Comparison of ENCODE assay signal across 20 mouse cellular contexts in the genomic region with DNA sequence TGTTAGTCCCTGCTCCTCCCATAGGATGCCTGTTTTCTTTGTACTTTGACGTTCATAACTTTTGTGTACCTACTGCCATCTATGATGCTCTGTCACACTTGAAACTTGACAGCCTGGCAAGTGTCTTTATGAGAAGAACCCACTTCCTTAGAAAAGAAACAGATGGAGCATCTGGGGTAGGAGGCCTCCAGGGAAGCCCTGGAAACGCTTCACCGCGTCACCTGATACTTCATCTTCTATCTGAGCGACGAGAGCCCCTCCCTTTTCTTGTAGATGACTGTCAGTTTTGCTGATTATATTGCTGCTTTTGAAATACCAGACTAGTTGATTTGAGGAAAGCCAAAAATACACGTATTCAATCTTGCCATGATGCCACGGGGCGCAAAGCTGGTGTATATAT. TPM values are rescaled to one million over a fixed set of nuclear protein-coding genes. Genes with fewer than 3 reads are reported as not detected.
DNase-seq lines count a peak whose midpoint lies in the region; ATAC-seq lines count a peak whose summit lies in the region.
"Had no signal": no experiment of that assay in that cellular context is flagged by ENCODE, and none has a peak within 500 bp of the region (broad histone marks: within the 10 kb centered on the region; RNA-seq: fewer than 3 reads in every experiment).

No protein-coding gene starts in this region.

- 0 out of 2 replicates have a peak overlapping the region, but pooled peaks have one; percentile 28 for H3K9ac ChIP-seq in heart, embryonic 13.5 days
- H3K9ac ChIP-seq: embryonic facial prominence, embryonic 15.5 days; heart, embryonic 12.5 days; hindbrain, embryonic 13.5 days had no signal

- ATAC-seq in heart, embryonic 13.5 days (ENCODE audit: extremely low read depth, insufficient number of reproducible peaks, low FRiP score, low TSS enrichment) = no peak
- no peak for ATAC-seq in activated CD4-positive, CD25-positive, alpha-beta regulatory T cell, adult 4 months
- ATAC-seq: forebrain, embryonic 16.5 days; inflammation-experienced regulatory T-cells, adult 6 months had no signal

- peaks cover 47% of the 10 kb centered on the region for H3K36me3 ChIP-seq in heart, embryonic 13.5 days

- no peak overlapping the region for H3K4me3 ChIP-seq in heart, embryonic 13.5 days
- H3K4me3 ChIP-seq: embryonic facial prominence, embryonic 15.5 days; erythroblast, embryonic 14.5 days; forebrain, embryonic 10.5 days; gastrocnemius, adult 2 months; heart, embryonic 12.5 days; hindbrain, embryonic 13.5 days had no signal

- WGBS in heart, embryonic 13.5 days = 70% methylated on average over 9 of the region's 9 CpGs

- no peaks in the 10 kb centered on the region for H3K27me3 ChIP-seq in heart, embryonic 13.5 days (replicated peaks)
- H3K27me3 ChIP-seq: embryonic facial prominence, embryonic 15.5 days; heart, embryonic 12.5 days; hindbrain, embryonic 13.5 days had no signal

- DNase-seq in cerebellum, postnatal 10 days = peak; percentile 26 to 56
- no peak for DNase-seq in cerebellum, adult 11-12 months
- DNase-seq in heart, postnatal 10 days = no peak
- peak; percentile 24 for DNase-seq in 416B (ENCODE audit: low read depth)
- peak; percentile 24 for DNase-seq in telencephalon, adult 2 months (ENCODE audit: low read depth, low spot score)
- DNase-seq: adrenal gland, postnatal 14 days; cerebellum, adult 8-10 months; gastrocnemius, adult 2 months; gastrocnemius, postnatal 25 days; heart, postnatal 4 days; kidney, adult 11 months had no signal

- intact Hi-C loops in heart, postnatal 10 days (cut with DNase I) = no loop called here

- no peak overlapping the region for H3K27ac ChIP-seq in heart, embryonic 13.5 days (replicated peaks)
- H3K27ac ChIP-seq: embryonic facial prominence, embryonic 15.5 days; forebrain, embryonic 10.5 days; gastrocnemius, adult 2 months; hindbrain, embryonic 13.5 days had no signal

- no peak overlapping the region for H3K4me2 ChIP-seq in heart, embryonic 13.5 days
- H3K4me2 ChIP-seq: embryonic facial prominence, embryonic 15.5 days; heart, embryonic 12.5 days; hindbrain, embryonic 13.5 days had no signal

- H3K9me3 ChIP-seq in heart, embryonic 13.5 days = no peaks in the 10 kb centered on the region
- H3K9me3 ChIP-seq: embryonic facial prominence, embryonic 15.5 days; forebrain, embryonic 10.5 days; heart, embryonic 12.5 days; hindbrain, embryonic 13.5 days had no signal

- H3K4me1 ChIP-seq in heart, embryonic 13.5 days = no peaks in the 10 kb centered on the region
- H3K4me1 ChIP-seq: embryonic facial prominence, embryonic 15.5 days; forebrain, embryonic 10.5 days; heart, embryonic 12.5 days; hindbrain, embryonic 13.5 days had no signal

RNA-seq across cellular contexts. Expression of a gene that starts 9.8 kb away (rescaled TPM):
- 11.7 and 15.7 TPM in 2 replicates for polyA plus RNA-seq in heart, embryonic 13.5 days (2015; fragmentation: Nextera tagmentation; extraction: Ambion mirVana)
- total RNA-seq in heart, postnatal 10 days (2021) = 1 to 10 TPM; 4.7 to 4.9 TPM
- 10 to 100 TPM; 11.0 to 12.8 TPM for polyA plus RNA-seq in activated CD4-positive, CD25-positive, alpha-beta regulatory T cell, adult 4 months (2017; shearing (Covaris generic))

RNA-seq across cellular contexts. Expression of a gene that starts 9.8 kb away (rescaled TPM):
- polyA plus RNA-seq in heart, embryonic 13.5 days (2015; fragmentation: Nextera tagmentation; extraction: Ambion mirVana) = 18.6 and 18.8 TPM in 2 replicates
- 1 to 10 TPM; 7.0 to 9.3 TPM for total RNA-seq in heart, postnatal 10 days (2021)
- polyA plus RNA-seq in activated CD4-positive, CD25-positive, alpha-beta regulatory T cell, adult 4 months (2017; shearing (Covaris generic)) = 10 to 100 TPM; 31.3 TPM

RNA-seq across cellular contexts. Expression of a gene that starts 41.8 kb away (rescaled TPM):
- polyA plus RNA-seq in heart, embryonic 13.5 days (2015; fragmentation: Nextera tagmentation; extraction: Ambion mirVana) = 29.9 and 31.7 TPM in 2 replicates
- total RNA-seq in heart, postnatal 10 days (2021) = 10 to 100 TPM; 73.5 to 78.8 TPM
- 1 to 10 TPM in 1 of 2 experiments, under 1 TPM in 1; 0.82 to 1.2 TPM for polyA plus RNA-seq in activated CD4-positive, CD25-positive, alpha-beta regulatory T cell, adult 4 months (2017; shearing (Covaris generic))

RNA-seq across cellular contexts. Expression of a gene that starts 57.9 kb away (rescaled TPM):
- polyA plus RNA-seq in heart, embryonic 13.5 days (2015; fragmentation: Nextera tagmentation; extraction: Ambion mirVana) = 49.7 and 54.6 TPM in 2 replicates
- 10 to 100 TPM; 30.1 to 30.8 TPM for total RNA-seq in heart, postnatal 10 days (2021)
- polyA plus RNA-seq in activated CD4-positive, CD25-positive, alpha-beta regulatory T cell, adult 4 months (2017; shearing (Covaris generic)) = 10 to 100 TPM; 85.1 to 91.0 TPM

Comparison
In these comparisons a context has a peak if more than half of its experiments do, and no peak if none do; other contexts are left out.
1. DNase-seq: peak in cerebellum, postnatal 10 days (2 of 2), 416B (single experiment) and telencephalon, adult 2 months (single experiment); none in cerebellum, adult 11-12 months (single experiment) and heart, postnatal 10 days (0 of 2).
2. RNA of a gene that starts 41.8 kb away (polyA plus RNA-seq): 29.9 to 31.7 TPM in heart, embryonic 13.5 days; 0.82 to 1.2 TPM in activated CD4-positive, CD25-positive, alpha-beta regulatory T cell, adult 4 months; every median in the first group is over 10 times any median in the second.